Mouse (Mus musculus) small intestine, adult 2 months (tissue): ENCODE measurements around the gene Styk1. TPM values are rescaled to one million over a fixed set of nuclear protein-coding genes. Genes with fewer than 3 reads are reported as not detected.

Experiments used
- H3K27ac ChIP-seq: fragments of 200-500 bp; 2 replicates; pipeline ENCODE4 v1.5.1; 2012; ENCODE audit warnings: low read depth, low read length, control low read depth, inconsistent platforms; ENCODE audit not compliant: insufficient read depth
- H3K27me3 ChIP-seq: fragments of 200-500 bp; 2 replicates; pipeline ENCODE4 v1.6.1; 2012; ENCODE audit warnings: mild to moderate bottlenecking, moderate library complexity, low read length, inconsistent platforms; ENCODE audit not compliant: control insufficient read depth, insufficient read depth
- H3K36me3 ChIP-seq: fragments of 200-500 bp; 2 replicates; pipeline ENCODE4 v1.6.1; 2012; ENCODE audit warnings: mild to moderate bottlenecking, low read length, control low read depth, inconsistent platforms; ENCODE audit not compliant: control insufficient read depth, insufficient read depth
- H3K4me1 ChIP-seq: fragments of 200-500 bp; 2 replicates; pipeline ENCODE4 v1.6.1; 2012; ENCODE audit warnings: low read length, inconsistent platforms, mixed read lengths; ENCODE audit not compliant: control insufficient read depth, insufficient read depth, insufficient read length
- H3K4me3 ChIP-seq: fragments of 200-500 bp; 2 replicates; pipeline ENCODE4 v1.5.1; 2012; ENCODE audit warnings: low read depth, mild to moderate bottlenecking, control low read depth, inconsistent platforms, low read length, moderate library complexity
- CTCF ChIP-seq: fragments of 200-500 bp; IDR thresholded peaks from 2 replicates; pipeline ENCODE4 v1.5.1; 2012; ENCODE audit warnings: low read depth, mild to moderate bottlenecking, control low read depth, inconsistent platforms, low read length, moderate library complexity, mixed read lengths; ENCODE audit not compliant: insufficient replicate concordance, insufficient read length; ENCODE audit errors: extremely low read depth
- POLR2A ChIP-seq: fragments of 200-500 bp; IDR thresholded peaks from 2 replicates; pipeline ENCODE4 v1.6.1; 2012; ENCODE audit warnings: low read depth, mild to moderate bottlenecking, control low read depth, inconsistent platforms, low read length, moderate library complexity
- WGBS: fragments of 180-500 bp; shearing (Covaris S2); methylation state at CpG from one replicate; pipeline ENCODE4 v1.1.7; 2018; 5-methylcytosine and 5-hydroxymethylcytosine counted together
- polyA plus RNA-seq: library from polyadenylated mRNA; depleted of rRNA; stranded (reverse); fragments of >200 nt; gene quantifications from 2 replicates; pipeline ENCODE4 v1.2.3, GENCODE M21; 2012

Gene Styk1
- polyA plus RNA-seq, 1 experiment, result 33.0 TPM

GRCm38 (mm10) chr6:131388040-131389021 is 34.9 kb upstream of the Styk1 start, which contains the start of gene Ybx3:
TSS of gene Ybx3 (minus strand) at chr6:131388476.
- WGBS, result 2% methylated on average over 86 of the region's 107 CpGs
- TF ChIP-seq CTCF, result 0 out of 2 replicates have a peak, but pooled peaks have one; percentile 9
- peak; percentile 41; the same call in 1 of the 2 replicates for TF ChIP-seq POLR2A
- no peaks in the 10 kb centered on the region for H3K36me3 ChIP-seq

GRCm38 (mm10) chr6:131387221-131388039 is 34.0 kb upstream of the Styk1 start:
- H3K36me3 ChIP-seq, result no peaks in the 10 kb centered on the region
- under 1% methylated on average over 43 of the region's 43 CpGs for WGBS
- no peaks in the 10 kb centered on the region for H3K27me3 ChIP-seq
- H3K4me3 ChIP-seq, result peak overlapping the region; percentile 86
- peaks cover 7% of the 10 kb centered on the region; the same call in 1 of the 2 replicates for H3K4me1 ChIP-seq
- peak overlapping the region; percentile 71; the same call in 1 of the 2 replicates for H3K27ac ChIP-seq
- TF ChIP-seq POLR2A (no peak), CTCF (no peak)

More at GRCm38 (mm10) chr6:131388040-131389021, 34.9 kb upstream of the Styk1 start, which contains the start of gene Ybx3:
- Histone ChIP-seq H3K27me3 (no peaks in the 10 kb centered on the region), H3K27ac (peak within 1 kb of the TSS; percentile 79; the same call in 1 of the 2 replicates), H3K4me1 (peaks cover 4% of the 10 kb centered on the region; the same call in 1 of the 2 replicates), H3K4me3 (peak within 1 kb of the TSS; percentile 86)

GRCm38 (mm10) chr6:131386416-131387019 is 33.1 kb upstream of the Styk1 start:
- Histone ChIP-seq H3K4me3 (peak overlapping the region; percentile 6; the same call in 1 of the 2 replicates), H3K27ac (no peak overlapping the region), H3K36me3 (no peaks in the 10 kb centered on the region), H3K27me3 (no peaks in the 10 kb centered on the region), H3K4me1 (peaks cover 8% of the 10 kb centered on the region; the same call in 1 of the 2 replicates)
- TF ChIP-seq POLR2A (no peak), CTCF (no peak)
- 24% methylated on average over 9 of the region's 9 CpGs for WGBS

GRCm38 (mm10) chr6:131385469-131385868 is 32.1 kb upstream of the Styk1 start:
- TF ChIP-seq POLR2A (no peak), CTCF (no peak)
- Histone ChIP-seq H3K27ac (no peak overlapping the region), H3K27me3 (no peaks in the 10 kb centered on the region), H3K4me1 (peaks cover 8% of the 10 kb centered on the region; the same call in 1 of the 2 replicates), H3K36me3 (peaks cover 3% of the 10 kb centered on the region), H3K4me3 (no peak overlapping the region)
- 80% methylated on average over 1 of the region's 1 CpGs for WGBS

GRCm38 (mm10) chr6:131383713-131384330 is 30.4 kb upstream of the Styk1 start:
- peaks cover 8% of the 10 kb centered on the region; the same call in 1 of the 2 replicates for H3K4me1 ChIP-seq
- WGBS, result 37% methylated on average over 6 of the region's 6 CpGs

GRCm38 (mm10) chr6:131382984-131383337 is 29.6 kb upstream of the Styk1 start:
- peaks cover 18% of the 10 kb centered on the region for H3K36me3 ChIP-seq
- TF ChIP-seq POLR2A (no peak), CTCF (no peak)
- no peaks in the 10 kb centered on the region for H3K27me3 ChIP-seq
- WGBS, result 13% methylated on average over 3 of the region's 3 CpGs
- H3K4me1 ChIP-seq, result peaks cover 8% of the 10 kb centered on the region; the same call in 1 of the 2 replicates
- no peak overlapping the region for H3K4me3 ChIP-seq
- H3K27ac ChIP-seq, result no peak overlapping the region

More at GRCm38 (mm10) chr6:131383713-131384330, 30.4 kb upstream of the Styk1 start:
- no peaks in the 10 kb centered on the region for H3K27me3 ChIP-seq
- H3K4me3 ChIP-seq, result no peak overlapping the region
- TF ChIP-seq POLR2A (no peak), CTCF (no peak)
- peaks cover 13% of the 10 kb centered on the region for H3K36me3 ChIP-seq
- H3K27ac ChIP-seq, result no peak overlapping the region
